Mouse (Mus musculus) hindbrain, postnatal 0 days (tissue): ENCODE measurements at regions not wholly inside any gene's neighbourhood (a gene's known extent, or its start where the extent isn't known, plus 50 kb on each side); places are given as distances from the start of the nearest gene placed in this dataset.

ENCODE experiments used
- ATAC-seq: fragments of 200-750 bp; cut with Nextera tagmentation; 2 replicates; pipeline ENCODE4 v1.8.0; 2017; ENCODE audit warnings: mild to moderate bottlenecking, moderate TSS enrichment, moderate library complexity
- DNase-seq: peaks from one replicate; pipeline ENCODE4 v3.0.0-alpha.2; 2015; ENCODE audit warnings: low spot score
- H3K27ac ChIP-seq: fragments of 300-500 bp; sonication (generic); 2 replicates; pipeline ENCODE4 v1.5.1; 2014; ENCODE audit warnings: mild to moderate bottlenecking
- H3K27me3 ChIP-seq: fragments of 300-500 bp; sonication (generic); 2 replicates; pipeline ENCODE4 v1.6.1; 2014; ENCODE audit warnings: low read length, mixed read lengths; ENCODE audit not compliant: insufficient read depth
- H3K36me3 ChIP-seq: fragments of 300-500 bp; sonication (generic); 2 replicates; pipeline ENCODE4 v1.6.1; 2014; ENCODE audit warnings: low read length, mixed read lengths; ENCODE audit not compliant: insufficient read depth
- H3K4me1 ChIP-seq: fragments of 300-500 bp; sonication (generic); 2 replicates; pipeline ENCODE4 v1.6.1; 2014; ENCODE audit warnings: antibody characterized with exemption, low read length, mixed read lengths; ENCODE audit not compliant: insufficient read depth
- H3K4me2 ChIP-seq: fragments of 300-500 bp; sonication (generic); 2 replicates; pipeline ENCODE4 v1.6.1; 2014; ENCODE audit warnings: low read depth, mild to moderate bottlenecking, low read length, moderate library complexity, mixed read lengths
- H3K4me3 ChIP-seq: fragments of 300-500 bp; sonication (generic); 2 replicates; pipeline ENCODE4 v1.5.1; 2014; ENCODE audit warnings: low read length
- H3K9ac ChIP-seq: fragments of 300-500 bp; sonication (generic); replicated peaks from 2 replicates; pipeline ENCODE4 v1.6.1; 2014; ENCODE audit warnings: mild to moderate bottlenecking, low read length, moderate library complexity, mixed read lengths
- H3K9me3 ChIP-seq: fragments of 300-500 bp; sonication (generic); 2 replicates; pipeline ENCODE4 v1.6.1; 2016; ENCODE audit warnings: low read length, mixed read lengths
- CTCF ChIP-seq: IDR thresholded peaks from 2 replicates; pipeline ENCODE4 v1.5.1; 2016; ENCODE audit warnings: antibody characterized with exemption, control low read depth, low read depth
- whole genome bisulfite sequencing: fragments of 180-500 bp; shearing (Covaris S2); extraction: QIAGEN DNeasy Blood & Tissue Kit; methylation state at CpG from one replicate; pipeline ENCODE4 v1.1.7; 2014; 5-methylcytosine and 5-hydroxymethylcytosine counted together

GRCm38 (mm10) chr13:42558526-42558925, 121.9 kb upstream of the Phactr1 start:
- ATAC-seq (no peak), DNase-seq (no peak)
- no peak for TF ChIP-seq CTCF
- WGBS, result 95% methylated on average over 3 of the region's 3 CpGs
- Histone ChIP-seq H3K9ac (no peak overlapping the region), H3K27me3 (no peaks in the 10 kb centered on the region), H3K4me1 (no peaks in the 10 kb centered on the region), H3K36me3 (no peaks in the 10 kb centered on the region), H3K4me2 (no peak overlapping the region), H3K4me3 (no peak overlapping the region), H3K27ac (no peak overlapping the region), H3K9me3 (no peaks in the 10 kb centered on the region)

- Histone ChIP-seq H3K27me3 (no peaks in the 10 kb centered on the region), H3K9ac (no peak overlapping the region), H3K4me1 (no peaks in the 10 kb centered on the region), H3K4me2 (no peak overlapping the region), H3K27ac (no peak overlapping the region), H3K9me3 (no peaks in the 10 kb centered on the region), H3K36me3 (no peaks in the 10 kb centered on the region), H3K4me3 (no peak overlapping the region)
- no peak for ATAC-seq
- DNase-seq, result no peak
- WGBS, result 83% methylated on average over 2 of the region's 2 CpGs
- TF ChIP-seq CTCF, result no peak
Observed at GRCm38 (mm10) chr13:42561446-42561845, 119.0 kb upstream of the Phactr1 start.

- Histone ChIP-seq H3K9ac (no peak overlapping the region), H3K9me3 (no peaks in the 10 kb centered on the region), H3K36me3 (no peaks in the 10 kb centered on the region), H3K27me3 (no peaks in the 10 kb centered on the region), H3K27ac (no peak overlapping the region), H3K4me1 (no peaks in the 10 kb centered on the region), H3K4me3 (no peak overlapping the region), H3K4me2 (no peak overlapping the region)
- 72% methylated on average over 26 of the region's 26 CpGs for WGBS
- ATAC-seq (no peak), DNase-seq (no peak)
- TF ChIP-seq CTCF, result no peak
Observed at GRCm38 (mm10) chr13:42565291-42566058, 114.9 kb upstream of the Phactr1 start.

GRCm38 (mm10) chr13:42570600-42571348, 109.6 kb upstream of the Phactr1 start:
- no peak overlapping the region for H3K27ac ChIP-seq
- 85% methylated on average over 10 of the region's 10 CpGs for WGBS
- DNase-seq (no peak), ATAC-seq (no peak)
- no peak overlapping the region for H3K9ac ChIP-seq
- H3K36me3 ChIP-seq, result no peaks in the 10 kb centered on the region
- TF ChIP-seq CTCF, result no peak
- no peaks in the 10 kb centered on the region for H3K9me3 ChIP-seq
- no peak overlapping the region for H3K4me2 ChIP-seq
- no peaks in the 10 kb centered on the region for H3K4me1 ChIP-seq
- no peaks in the 10 kb centered on the region for H3K27me3 ChIP-seq
- no peak overlapping the region for H3K4me3 ChIP-seq

GRCm38 (mm10) chr13:42574189-42574588, 106.2 kb upstream of the Phactr1 start:
- 64% methylated on average over 4 of the region's 4 CpGs for WGBS
- ATAC-seq, result no peak

GRCm38 (mm10) chr13:42575725-42576426, 104.5 kb upstream of the Phactr1 start:
- Histone ChIP-seq H3K4me1 (no peaks in the 10 kb centered on the region), H3K4me3 (no peak overlapping the region), H3K9ac (no peak overlapping the region), H3K4me2 (no peak overlapping the region), H3K9me3 (no peaks in the 10 kb centered on the region), H3K27me3 (no peaks in the 10 kb centered on the region), H3K27ac (no peak overlapping the region), H3K36me3 (no peaks in the 10 kb centered on the region)
- DNase-seq, result peak; percentile 91
- peak; percentile 24; the same call in 1 of the 2 replicates for ATAC-seq
- TF ChIP-seq CTCF, result peak; percentile 97
- 37% methylated on average over 16 of the region's 16 CpGs for WGBS

More at GRCm38 (mm10) chr13:42574189-42574588, 106.2 kb upstream of the Phactr1 start:
- Histone ChIP-seq H3K4me2 (no peak overlapping the region), H3K27ac (no peak overlapping the region), H3K27me3 (no peaks in the 10 kb centered on the region), H3K9me3 (no peaks in the 10 kb centered on the region), H3K4me3 (no peak overlapping the region), H3K36me3 (no peaks in the 10 kb centered on the region), H3K9ac (no peak overlapping the region), H3K4me1 (no peaks in the 10 kb centered on the region)
- no peak for TF ChIP-seq CTCF
- no peak for DNase-seq
